Mouse (Mus musculus): ENCODE results near the gene Arhgap35.

DNA sequence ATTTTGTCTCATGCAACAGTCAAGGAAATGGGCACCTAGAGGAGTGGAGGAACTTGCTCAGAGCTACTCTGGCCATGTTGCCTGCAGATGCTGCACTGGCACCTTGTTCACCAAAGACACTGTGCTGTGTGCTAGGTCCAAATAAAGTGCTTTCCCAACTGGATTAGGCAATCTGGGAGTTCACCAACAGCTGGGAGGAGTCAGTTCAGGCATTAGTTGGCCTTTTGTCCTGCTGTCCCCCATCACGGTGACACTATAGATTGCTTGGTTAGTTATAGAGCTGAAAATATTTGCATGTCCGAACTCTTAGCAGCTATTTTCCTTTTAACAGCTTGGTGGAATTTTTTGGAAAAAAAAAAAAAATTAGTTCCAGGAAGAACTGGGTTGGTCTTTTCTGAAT lies 88.8 kb downstream of the Arhgap35 start:
- TF ChIP-seq CTCF (IDR thresholded peaks at IDR 0.05; ENCODE audit: extremely low read depth, insufficient read depth, low read length) (no peak), POLR2A (IDR thresholded peaks at IDR 0.05; ENCODE audit: extremely low read depth, insufficient read depth, low read length) (no peak)
